Mouse (Mus musculus) midbrain, postnatal 0 days (tissue): ENCODE measurements around the gene Gabbr2. TPM values are rescaled to one million over a fixed set of nuclear protein-coding genes. Genes with fewer than 3 reads are reported as not detected.

Experiments used
- ATAC-seq: fragments of 200-750 bp; cut with Nextera tagmentation; 2 replicates; pipeline ENCODE4 v1.8.0; 2017; ENCODE audit warnings: moderate number of reproducible peaks, mild to moderate bottlenecking, moderate TSS enrichment, moderate library complexity; ENCODE audit not compliant: low FRiP score
- DNase-seq: peaks from one replicate; pipeline ENCODE4 v3.0.0-alpha.2; 2015; ENCODE audit warnings: low spot score
- H3K27ac ChIP-seq: fragments of 300-500 bp; sonication (generic); 2 replicates; pipeline ENCODE4 v1.5.1; 2014; ENCODE audit warnings: low read depth, mild to moderate bottlenecking, low read length, mixed read lengths
- H3K27me3 ChIP-seq: fragments of 300-500 bp; sonication (generic); 2 replicates; pipeline ENCODE4 v1.6.1; 2014; ENCODE audit warnings: low read length, control low read depth, mixed read lengths; ENCODE audit not compliant: insufficient read depth
- H3K36me3 ChIP-seq: fragments of 300-500 bp; sonication (generic); 2 replicates; pipeline ENCODE4 v1.6.1; 2014; ENCODE audit warnings: low read length, control low read depth, mixed read lengths; ENCODE audit not compliant: insufficient read depth
- H3K4me1 ChIP-seq: fragments of 300-500 bp; sonication (generic); 2 replicates; pipeline ENCODE4 v1.6.1; 2014; ENCODE audit warnings: mild to moderate bottlenecking, control low read depth, antibody characterized with exemption, low read length, mixed read lengths; ENCODE audit not compliant: insufficient read depth
- H3K4me2 ChIP-seq: fragments of 300-500 bp; sonication (generic); 2 replicates; pipeline ENCODE4 v1.6.1; 2014; ENCODE audit warnings: low read depth, mild to moderate bottlenecking, low read length, mixed read lengths; ENCODE audit not compliant: poor library complexity, severe bottlenecking
- H3K4me3 ChIP-seq: fragments of 300-500 bp; sonication (generic); 2 replicates; pipeline ENCODE4 v1.5.1; 2014; ENCODE audit warnings: low read depth, mild to moderate bottlenecking, low read length, moderate library complexity
- H3K9ac ChIP-seq: fragments of 300-500 bp; sonication (generic); replicated peaks from 2 replicates; pipeline ENCODE4 v1.6.1; 2014; ENCODE audit warnings: mild to moderate bottlenecking, low read length, moderate library complexity, mixed read lengths; ENCODE audit not compliant: poor library complexity, severe bottlenecking
- H3K9me3 ChIP-seq: fragments of 300-500 bp; sonication (generic); 2 replicates; pipeline ENCODE4 v1.6.1; 2016; ENCODE audit warnings: low read length, control low read depth
- CTCF ChIP-seq: IDR thresholded peaks from 2 replicates; pipeline ENCODE4 v1.5.1; 2016; ENCODE audit warnings: antibody characterized with exemption, mild to moderate bottlenecking
- WGBS: fragments of 180-500 bp; shearing (Covaris S2); extraction: QIAGEN DNeasy Blood & Tissue Kit; methylation state at CpG from one replicate; pipeline ENCODE4 v1.1.7; 2014; 5-methylcytosine and 5-hydroxymethylcytosine counted together
- polyA plus RNA-seq: library from polyadenylated mRNA; unstranded; fragments of >200 nt; fragmentation: Nextera tagmentation; extraction: Ambion mirVana; gene quantifications from 2 replicates; pipeline ENCODE4 v1.2.1, GENCODE M21; 2015
- total RNA-seq: library from RNA; depleted of rRNA; stranded (reverse); fragments of >200 nt; gene quantifications from 2 replicates; pipeline ENCODE4 v1.2.3, GENCODE M21; 2014

Gabbr2 gene
- total and polyA plus RNA-seq, 2 experiments from 2014 or later: 20.5 to 123 TPM

GRCm38 (mm10) chr4:47012476-47012875 is 20.8 kb upstream of the Gabbr2 start:
- no peak for ATAC-seq
- no peak overlapping the region for H3K9ac ChIP-seq
- no peaks in the 10 kb centered on the region for H3K9me3 ChIP-seq
- peaks cover 19% of the 10 kb centered on the region for H3K36me3 ChIP-seq
- peaks cover 11% of the 10 kb centered on the region; the same call in 1 of the 2 replicates for H3K4me1 ChIP-seq
- no peak overlapping the region for H3K4me2 ChIP-seq
- no peak overlapping the region for H3K27ac ChIP-seq
- H3K4me3 ChIP-seq: no peak overlapping the region
- WGBS: 65% methylated on average over 10 of the region's 10 CpGs
- no peaks in the 10 kb centered on the region for H3K27me3 ChIP-seq
- TF ChIP-seq CTCF: no peak
- peak; percentile 50 for DNase-seq

GRCm38 (mm10) chr4:47010400-47011231 is 18.9 kb upstream of the Gabbr2 start:
- Histone ChIP-seq H3K36me3 (peaks cover under 1% of the 10 kb centered on the region; the same call in 1 of the 2 replicates), H3K9ac (no peak overlapping the region), H3K4me2 (peak overlapping the region; percentile 32)

GRCm38 (mm10) chr4:47000626-47001395 is 9.1 kb upstream of the Gabbr2 start:
- no peak overlapping the region for H3K27ac ChIP-seq
- H3K9ac ChIP-seq: no peak overlapping the region
- 79% methylated on average over 8 of the region's 8 CpGs for WGBS
- peak; percentile 51 for TF ChIP-seq CTCF
- no peaks in the 10 kb centered on the region for H3K4me1 ChIP-seq
- no peaks in the 10 kb centered on the region for H3K9me3 ChIP-seq
- no peaks in the 10 kb centered on the region for H3K27me3 ChIP-seq
- H3K4me2 ChIP-seq: no peak overlapping the region
- H3K4me3 ChIP-seq: no peak overlapping the region
- no peaks in the 10 kb centered on the region for H3K36me3 ChIP-seq
- DNase-seq: no peak
- no peak for ATAC-seq

More at GRCm38 (mm10) chr4:47010400-47011231, 18.9 kb upstream of the Gabbr2 start:
- 41% methylated on average over 12 of the region's 12 CpGs for WGBS
- Histone ChIP-seq H3K4me3 (no peak overlapping the region), H3K4me1 (peaks cover 11% of the 10 kb centered on the region; the same call in 1 of the 2 replicates), H3K27me3 (no peaks in the 10 kb centered on the region), H3K9me3 (no peaks in the 10 kb centered on the region), H3K27ac (peak overlapping the region; percentile 69)
- ATAC-seq (peak; percentile 33; the same call in 1 of the 2 replicates), DNase-seq (peak; percentile 69)
- TF ChIP-seq CTCF: no peak

GRCm38 (mm10) chr4:46997969-46998368 is 6.3 kb upstream of the Gabbr2 start:
- Histone ChIP-seq H3K4me1 (no peaks in the 10 kb centered on the region), H3K9me3 (no peaks in the 10 kb centered on the region), H3K4me2 (no peak overlapping the region), H3K27me3 (no peaks in the 10 kb centered on the region), H3K9ac (no peak overlapping the region), H3K4me3 (no peak overlapping the region), H3K27ac (no peak overlapping the region), H3K36me3 (no peaks in the 10 kb centered on the region)
- WGBS: 86% methylated on average over 2 of the region's 2 CpGs
- DNase-seq (no peak), ATAC-seq (no peak)
- no peak for TF ChIP-seq CTCF

DNA sequence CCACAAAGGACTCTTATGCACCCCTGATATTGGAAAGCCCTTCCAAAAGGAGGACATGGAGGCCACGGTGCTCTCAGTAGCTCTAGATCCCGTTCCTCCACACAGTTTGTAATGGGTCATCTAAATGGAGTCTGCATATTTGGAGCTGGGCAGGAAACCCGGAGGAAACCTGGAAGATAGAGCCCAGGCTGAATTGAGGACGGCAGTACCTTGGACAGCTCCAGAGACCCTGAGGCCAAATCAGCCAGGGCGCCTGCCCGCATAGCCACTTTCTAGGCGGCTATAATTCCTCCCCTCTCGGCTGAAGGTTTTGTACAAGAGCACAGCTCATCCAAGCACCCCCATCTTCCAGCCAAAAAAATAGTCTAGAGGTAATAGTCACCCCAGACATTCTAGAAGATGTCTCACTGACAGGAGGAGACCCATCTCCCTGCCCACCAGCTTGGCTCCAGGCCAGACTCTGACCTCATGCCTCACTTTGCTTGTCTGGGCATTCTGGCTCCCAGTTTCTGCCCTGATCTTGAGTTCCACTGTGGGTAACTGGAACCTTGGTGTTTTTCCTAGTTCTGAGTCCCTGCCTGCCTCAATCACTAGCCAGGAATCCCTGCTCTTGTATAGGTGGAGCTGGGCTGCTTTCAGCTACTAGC is 1.3 kb upstream of the Gabbr2 start:
- peak; percentile 56 for DNase-seq
- WGBS: 18% methylated on average over 8 of the region's 8 CpGs

More for the DNA sequence above, 1.3 kb upstream of the Gabbr2 start:
- H3K36me3 ChIP-seq: no peaks in the 10 kb centered on the region
- H3K9me3 ChIP-seq: no peaks in the 10 kb centered on the region
- no peak overlapping the region for H3K4me3 ChIP-seq
- H3K27me3 ChIP-seq: no peaks in the 10 kb centered on the region
- H3K9ac ChIP-seq: no peak overlapping the region
- H3K4me1 ChIP-seq: peaks cover 12% of the 10 kb centered on the region
- ATAC-seq: no peak
- H3K27ac ChIP-seq: 0 out of 2 replicates have a peak overlapping the region, but pooled peaks have one; percentile 8
- H3K4me2 ChIP-seq: no peak overlapping the region; the same call in 1 of the 2 replicates
- TF ChIP-seq CTCF: no peak
